Mouse (Mus musculus) bone marrow, adult 2 months (tissue): ENCODE measurements around the gene Birc3. TPM values are rescaled to one million over a fixed set of nuclear protein-coding genes. Genes with fewer than 3 reads are reported as not detected.
"Not testable (repeated sequence)": the region's sequence is repeated elsewhere in the genome, so short reads cannot be mapped to it uniquely, and the experiment has no call there.

Experiments used
- H3K27ac ChIP-seq: fragments of 200-500 bp; 2 replicates; pipeline ENCODE4 v1.5.1; 2012; ENCODE audit warnings: low read depth, mild to moderate bottlenecking, control low read depth, inconsistent platforms, low read length; ENCODE audit not compliant: control insufficient read depth, poor library complexity, insufficient read depth
- H3K4me1 ChIP-seq: fragments of 200-500 bp; 2 replicates; pipeline ENCODE4 v1.6.1; 2011; ENCODE audit warnings: low read length; ENCODE audit not compliant: control insufficient read depth, insufficient read depth
- H3K4me3 ChIP-seq: fragments of 200-500 bp; replicated peaks from 2 replicates; pipeline ENCODE3; 2011; ENCODE audit warnings: mild to moderate bottlenecking, low read depth, low read length, control low read depth; ENCODE audit not compliant: control insufficient read depth
- CTCF ChIP-seq: fragments of 200-500 bp; IDR thresholded peaks from 2 replicates; pipeline ENCODE4 v1.5.1; 2011; ENCODE audit warnings: low read length, control low read depth; ENCODE audit not compliant: control insufficient read depth, insufficient read depth
- POLR2A ChIP-seq: fragments of 200-500 bp; IDR thresholded peaks from 2 replicates; pipeline ENCODE4 v1.6.1; 2011; ENCODE audit warnings: low read depth, mild to moderate bottlenecking, control low read depth, low read length, borderline replicate concordance; ENCODE audit not compliant: control insufficient read depth
- WGBS: fragments of 180-500 bp; shearing (Covaris S2); methylation state at CpG from one replicate; pipeline ENCODE4 v1.1.7; 2018; 5-methylcytosine and 5-hydroxymethylcytosine counted together
- polyA plus RNA-seq: library from polyadenylated mRNA; stranded (reverse); fragments of >200 nt; gene quantifications from 2 replicates; pipeline ENCODE4 v1.2.4, GENCODE M21; 2011; ENCODE audit warnings: low replicate concordance; ENCODE audit not compliant: missing spikeins, insufficient read depth, insufficient read length

Gene Birc3
- polyA plus RNA-seq, 1 experiment = 45.9 TPM

GRCm38 (mm10) chr9:7872044-7872774 lies 777 bp downstream of the Birc3 start:
- WGBS = 8% methylated on average over 23 of the region's 23 CpGs
- TF ChIP-seq POLR2A (no peak), CTCF (no peak)
- peak overlapping the region; percentile 83 for H3K4me3 ChIP-seq
- peaks cover 7% of the 10 kb centered on the region for H3K4me1 ChIP-seq
- peak overlapping the region; percentile 92 for H3K27ac ChIP-seq

GRCm38 (mm10) chr9:7871316-7872043 lies 1.5 kb downstream of the Birc3 start:
- H3K4me3 ChIP-seq = peak overlapping the region; percentile 61
- 20% methylated on average over 4 of the region's 4 CpGs for WGBS
- H3K27ac ChIP-seq = peak overlapping the region; percentile 92
- H3K4me1 ChIP-seq = peaks cover 7% of the 10 kb centered on the region
- no peak for TF ChIP-seq POLR2A
- TF ChIP-seq CTCF = no peak

DNA sequence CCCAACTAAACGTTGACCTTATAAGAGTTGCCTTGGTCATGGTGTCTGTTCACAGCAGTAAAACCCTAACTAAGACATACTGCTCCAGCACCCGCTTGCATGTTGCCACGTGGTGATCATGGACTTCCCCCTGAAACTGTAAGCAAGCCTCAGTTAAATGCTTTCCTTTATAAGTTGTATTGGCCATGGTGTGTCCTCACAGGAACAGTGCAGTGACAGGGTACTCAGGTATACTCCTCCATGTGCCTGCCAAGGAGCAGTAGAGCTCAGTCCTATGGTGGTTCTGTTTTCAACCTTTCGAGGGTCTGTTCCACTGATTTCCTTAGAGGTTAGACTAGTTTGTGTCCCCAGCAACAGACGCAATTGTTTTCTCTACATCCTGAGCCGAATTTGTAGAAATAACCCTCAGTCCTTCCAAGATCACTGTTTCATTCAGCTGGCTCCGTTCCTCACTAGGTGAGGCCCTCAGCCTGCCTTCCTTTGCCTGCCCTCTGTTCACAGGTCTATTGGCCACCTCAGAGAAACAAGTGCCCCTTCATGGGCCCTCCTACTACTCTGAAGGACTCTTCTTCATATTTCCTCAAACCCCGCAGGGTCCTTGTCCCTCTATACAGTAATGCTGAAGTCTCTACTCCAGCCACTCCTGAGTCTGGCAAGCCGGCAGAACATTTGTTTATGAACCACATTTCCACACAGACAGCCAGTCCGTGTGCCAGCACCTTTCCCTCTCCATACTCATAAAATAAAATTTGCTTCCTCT lies 2.2 kb downstream of the Birc3 start:
- H3K4me1 ChIP-seq = peaks cover 7% of the 10 kb centered on the region
- H3K27ac ChIP-seq = peak overlapping the region; percentile 92
- peak overlapping the region; percentile 61 for H3K4me3 ChIP-seq
- WGBS = 59% methylated on average over 10 of the region's 10 CpGs
- no peak for TF ChIP-seq POLR2A

DNA sequence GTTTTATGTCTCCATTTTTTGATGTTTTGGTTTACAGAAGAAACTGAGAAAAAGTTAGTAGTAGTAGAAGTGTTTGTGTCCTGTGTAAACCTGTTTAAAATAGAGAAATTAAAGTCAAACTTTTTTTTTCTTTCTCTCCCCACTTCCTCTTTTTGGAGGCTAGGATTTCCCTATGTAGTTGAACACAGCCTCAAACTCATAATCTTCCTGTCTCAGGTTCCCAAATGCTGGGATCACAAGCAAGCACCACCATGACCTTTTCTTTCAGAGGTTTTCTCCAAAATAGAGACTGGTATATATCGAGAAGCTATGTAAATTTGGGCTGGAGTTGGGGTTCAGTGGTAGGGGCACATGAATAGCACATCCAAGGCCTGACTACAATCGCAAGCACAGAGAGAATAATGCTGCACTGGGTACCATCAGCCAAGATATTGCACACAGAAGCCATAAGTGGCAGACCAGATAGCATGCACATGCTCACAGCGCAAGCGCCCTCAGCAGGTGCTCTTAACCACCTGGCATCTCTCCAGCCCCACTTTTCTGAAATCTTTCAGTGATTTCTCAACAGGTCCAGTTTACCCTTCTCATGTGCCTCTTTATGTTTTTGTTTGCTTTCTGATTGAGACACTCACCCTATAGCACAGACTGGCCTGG lies 4.0 kb downstream of the Birc3 start:
- Histone ChIP-seq H3K4me1 (peaks cover 7% of the 10 kb centered on the region), H3K27ac (peak overlapping the region; percentile 93), H3K4me3 (peak overlapping the region; percentile 10)
- 14% methylated on average over 4 of the region's 4 CpGs for WGBS
- no peak for TF ChIP-seq CTCF
- no peak for TF ChIP-seq POLR2A

GRCm38 (mm10) chr9:7867981-7868380 lies 5.0 kb downstream of the Birc3 start:
- Histone ChIP-seq H3K4me3 (no peak overlapping the region), H3K4me1 (peaks cover 6% of the 10 kb centered on the region; the same call in 1 of the 2 replicates), H3K27ac (peak overlapping the region; percentile 81)
- WGBS = 66% methylated on average over 3 of the region's 3 CpGs
- TF ChIP-seq POLR2A (no peak), CTCF (no peak)

DNA sequence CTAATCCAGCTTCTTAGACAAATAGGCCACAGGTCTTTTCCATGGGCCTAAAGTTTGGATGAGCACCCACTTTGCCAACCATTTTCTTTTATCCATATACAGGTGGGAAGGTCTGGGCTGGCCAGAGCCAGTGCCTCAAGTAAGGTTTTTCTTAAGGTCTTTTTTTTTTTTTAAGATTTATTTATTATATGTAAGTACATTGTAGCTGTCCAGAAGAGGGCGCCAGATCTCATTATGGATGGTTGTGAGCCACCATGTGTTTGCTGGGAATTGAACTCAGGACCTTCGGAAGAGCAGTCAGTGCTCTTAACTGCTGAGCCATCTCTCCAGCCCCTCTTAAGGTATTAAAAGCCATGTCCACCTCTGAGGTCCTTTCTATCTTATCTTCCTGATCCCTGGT lies 6.0 kb downstream of the Birc3 start:
- 78% methylated on average over 2 of the region's 2 CpGs for WGBS
- not testable (repeated sequence) for H3K27ac ChIP-seq, H3K4me3 ChIP-seq, H3K4me1 ChIP-seq

DNA sequence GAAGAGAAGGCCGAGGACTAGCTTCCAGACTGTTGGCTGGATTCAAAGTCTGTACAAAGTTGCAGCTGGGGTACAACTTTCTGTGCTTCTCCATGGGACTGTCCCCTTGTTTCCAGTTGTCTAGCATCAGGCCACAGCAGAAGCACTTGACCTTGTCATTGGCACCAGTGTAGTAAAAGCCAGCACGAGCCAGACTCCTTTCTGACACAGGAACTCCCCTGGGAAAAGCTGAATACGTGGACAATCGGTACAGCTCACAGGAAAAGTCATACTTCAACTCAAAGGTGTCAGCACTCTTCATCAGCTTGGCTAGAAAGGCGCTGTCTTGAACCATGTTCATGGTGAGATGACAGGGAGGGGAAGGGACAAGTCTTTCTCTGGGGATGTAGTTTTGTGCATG lies 12.0 kb downstream of the Birc3 start:
- H3K27ac ChIP-seq = no peak overlapping the region
- H3K4me3 ChIP-seq = no peak overlapping the region
- WGBS = 86% methylated on average over 5 of the region's 5 CpGs
- H3K4me1 ChIP-seq = no peaks in the 10 kb centered on the region
- TF ChIP-seq CTCF (no peak), POLR2A (no peak)

DNA sequence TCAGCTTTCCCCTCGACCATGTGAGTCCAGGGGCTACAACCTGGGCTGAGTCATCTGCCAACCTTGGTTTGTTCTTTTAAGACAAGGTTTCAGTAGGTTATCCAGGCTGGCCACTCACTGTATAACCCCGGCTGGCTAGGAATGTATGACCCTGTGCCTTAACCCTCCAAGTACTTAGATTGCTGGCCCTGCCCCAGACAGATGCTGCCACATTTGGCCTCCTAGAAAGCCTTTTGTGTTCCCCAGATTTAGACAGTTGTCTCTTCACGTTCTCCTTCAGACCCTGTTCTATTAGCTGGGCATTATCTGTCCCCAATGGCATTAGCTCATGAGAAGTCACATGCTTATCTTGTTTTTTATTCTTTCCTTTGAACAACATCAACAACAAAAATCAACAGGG lies 17.1 kb downstream of the Birc3 start:
- 68% methylated on average over 3 of the region's 3 CpGs for WGBS
- Histone ChIP-seq H3K4me3 (no peak overlapping the region), H3K27ac (no peak overlapping the region), H3K4me1 (no peaks in the 10 kb centered on the region)
- TF ChIP-seq CTCF = no peak
- no peak for TF ChIP-seq POLR2A
